Mouse (Mus musculus) hindbrain, embryonic 10.5 days (tissue): ENCODE data around the gene Tex50. TPM values are rescaled to one million over a fixed set of nuclear protein-coding genes. Genes with fewer than 3 reads are reported as not detected.

Experiments used
- polyA plus RNA-seq: library from polyadenylated mRNA; unstranded; fragments of >200 nt; fragmentation: Nextera tagmentation; extraction: Ambion mirVana; gene quantifications from 2 replicates; pipeline ENCODE4 v1.2.1, GENCODE M21; 2016

The Tex50 gene
- polyA plus RNA-seq, 1 experiment from 2014 or later, result 0.13 TPM

Other genes starting within 250 kb of the Tex50 start
- gene Serpinc1, start 180.7 kb downstream of the Tex50 start, polyA plus RNA-seq, result 1.4 and 1.9 TPM in 2 replicates
- 7.4 and 7.9 TPM in 2 replicates for gene Zbtb37, start 124.5 kb downstream of the Tex50 start, polyA plus RNA-seq
- gene Dars2, start 88.7 kb downstream of the Tex50 start, polyA plus RNA-seq, result 48.2 and 65.0 TPM in 2 replicates
- 33.0 and 39.9 TPM in 2 replicates for gene Cenpl, start 88.6 kb downstream of the Tex50 start, polyA plus RNA-seq
- gene Klhl20, start 27.8 kb downstream of the Tex50 start, polyA plus RNA-seq, result 15.5 and 15.6 TPM in 2 replicates
- 4.1 and 4.9 TPM in 2 replicates for gene Ankrd45, start 16.6 kb downstream of the Tex50 start, polyA plus RNA-seq
- 490 and 579 TPM in 2 replicates for gene Prdx6, start 91.9 kb upstream of the Tex50 start, polyA plus RNA-seq
- gene Tnfsf4, start 236.1 kb upstream of the Tex50 start, polyA plus RNA-seq, result 0.09 TPM in 1 of 2 replicates, not detected in the other